Mouse (Mus musculus) kidney, postnatal 36 days (tissue): ENCODE data around the gene Arhgef1.
A peak's percentile ranks its signal among the peaks of the same experiment; 100 is the strongest.

Experiments
- DNase-seq, 2 experiments: peaks; one replicate each; pipeline ENCODE4 v3.0.0; 2021 to 2022; ENCODE audit warnings: mixed read lengths in 2 of 2

Arhgef1 gene

DNA sequence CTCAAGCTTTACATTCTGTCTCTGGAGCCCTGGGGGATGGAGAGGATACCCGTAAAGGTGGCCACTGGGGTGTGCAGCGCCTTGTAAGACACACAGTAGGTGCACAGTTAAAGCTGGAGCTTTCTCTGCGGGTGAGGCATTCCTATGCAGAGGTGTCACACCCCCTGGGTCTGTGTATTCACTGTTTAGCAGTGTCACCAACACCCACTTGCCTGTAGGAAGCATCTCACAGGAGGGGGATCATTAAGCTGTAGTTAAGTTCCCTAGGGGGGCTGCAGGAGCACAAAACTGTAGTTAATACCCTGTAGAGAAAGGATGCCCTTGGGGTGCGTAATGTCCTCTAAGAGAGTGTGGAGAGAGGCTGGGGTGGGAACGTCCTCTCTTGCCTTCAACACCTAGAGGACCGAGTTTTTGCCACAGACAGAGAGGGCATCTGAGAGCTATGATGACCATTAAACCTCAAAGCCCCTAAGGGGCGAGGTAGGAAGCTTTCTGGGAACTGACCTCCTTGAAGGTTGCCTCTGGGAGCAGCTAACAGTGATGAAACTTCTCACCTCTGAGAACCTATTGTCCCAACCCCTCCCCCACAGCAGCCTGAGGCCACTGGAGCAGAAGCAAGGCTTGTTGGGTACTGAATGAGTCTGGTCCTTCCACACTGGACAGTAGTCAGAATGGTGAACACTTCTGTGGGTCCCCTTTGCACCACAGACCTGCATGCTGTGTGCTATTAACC is 44.8 kb downstream of the Arhgef1 start:
- DNase-seq, result no peak

DNA sequence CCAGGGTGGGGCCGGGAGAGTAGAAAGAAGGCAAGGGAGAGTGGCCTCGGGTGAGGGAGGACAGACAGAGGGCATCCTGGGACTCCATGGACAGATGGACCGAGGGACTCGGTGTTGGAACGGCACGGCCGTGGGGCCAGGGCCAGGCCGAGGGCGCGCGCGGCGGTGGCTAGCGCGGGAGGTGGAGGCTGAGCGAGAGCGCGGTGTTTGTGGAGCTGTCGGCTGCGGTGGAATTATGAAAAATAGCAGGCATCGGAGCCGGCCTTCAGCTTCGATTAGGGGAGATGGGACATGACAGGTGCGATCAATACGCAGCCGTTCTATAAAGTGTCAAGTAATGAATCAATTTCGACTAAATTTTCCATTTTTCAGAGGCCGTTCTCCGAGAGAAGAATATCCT is 46.1 kb downstream of the Arhgef1 start:
- DNase-seq, result no peak

DNA sequence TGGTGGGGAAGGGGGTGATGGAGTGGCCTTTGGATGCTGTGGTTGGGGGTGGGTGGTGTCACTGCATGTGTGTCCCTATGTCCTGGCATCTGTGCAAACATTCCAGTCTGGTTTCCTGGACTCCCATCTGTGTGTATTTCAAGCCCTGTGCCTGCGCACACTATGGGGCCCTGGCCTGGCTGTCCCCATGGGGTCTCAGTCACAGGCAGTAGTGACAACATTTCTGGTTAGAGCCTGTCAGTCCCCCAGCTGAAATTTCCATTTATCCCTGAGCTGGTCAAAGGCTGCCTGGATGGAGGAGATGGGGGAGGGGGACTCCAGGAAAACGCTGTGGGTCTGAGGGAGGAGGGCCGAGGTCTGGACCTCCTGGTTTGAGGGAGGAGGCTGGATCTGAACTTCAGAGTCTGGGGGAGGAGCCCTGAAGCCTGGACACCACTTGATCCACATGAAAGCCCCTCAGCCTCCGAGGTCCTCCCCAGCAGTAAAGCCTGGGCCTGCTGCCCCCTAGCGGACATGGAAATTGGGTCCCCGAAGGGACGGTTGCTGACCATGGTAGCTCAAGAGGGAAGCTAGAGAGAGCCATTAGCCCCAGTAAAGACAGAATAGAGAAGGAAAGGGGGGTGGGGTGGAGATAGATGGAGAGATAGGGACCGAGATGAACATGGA is 47.4 kb downstream of the Arhgef1 start:
- DNase-seq, result peak; percentile 56 to 87

DNA sequence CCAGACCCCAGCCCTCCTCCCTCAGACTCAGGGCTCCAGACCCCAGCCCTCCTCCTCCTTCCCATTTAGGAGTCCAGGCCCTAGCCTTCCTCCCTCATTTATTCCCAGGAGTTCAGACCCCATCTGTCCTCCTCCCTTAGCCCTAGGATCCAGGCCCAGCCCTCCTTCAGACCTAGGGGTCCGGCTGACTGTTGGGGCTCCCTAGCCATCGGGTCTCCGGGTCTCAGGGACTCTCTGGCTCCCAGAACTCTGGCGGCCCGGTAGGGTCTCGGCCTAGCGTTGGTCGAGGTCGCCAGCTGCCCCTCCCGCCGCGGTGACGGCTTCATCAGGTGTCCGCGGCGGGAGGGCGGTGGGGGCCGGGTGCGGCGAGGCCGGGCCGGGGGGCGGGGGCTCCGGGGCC is 51.3 kb downstream of the Arhgef1 start:
- no peak for DNase-seq

DNA sequence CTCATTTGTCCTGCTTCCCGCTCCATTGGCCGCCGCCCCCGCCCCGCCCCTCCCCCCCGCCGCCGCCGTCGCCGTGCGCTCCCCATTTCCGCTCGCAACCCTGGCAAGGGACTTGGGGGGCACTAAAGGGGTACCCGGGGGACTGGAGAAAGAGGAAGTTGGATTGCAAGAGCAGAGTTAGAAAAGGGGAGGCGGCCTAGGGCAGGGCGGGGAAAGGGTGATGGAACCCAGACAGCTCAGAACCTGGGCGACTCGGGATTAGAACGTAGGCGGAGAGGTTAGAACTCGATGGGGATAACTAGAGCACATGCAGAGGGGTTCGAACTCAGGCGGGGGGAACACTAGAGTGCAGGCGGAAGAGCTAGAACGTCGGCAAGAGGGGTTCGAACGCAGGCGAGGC is 51.7 kb downstream of the Arhgef1 start:
- DNase-seq, result no peak

DNA sequence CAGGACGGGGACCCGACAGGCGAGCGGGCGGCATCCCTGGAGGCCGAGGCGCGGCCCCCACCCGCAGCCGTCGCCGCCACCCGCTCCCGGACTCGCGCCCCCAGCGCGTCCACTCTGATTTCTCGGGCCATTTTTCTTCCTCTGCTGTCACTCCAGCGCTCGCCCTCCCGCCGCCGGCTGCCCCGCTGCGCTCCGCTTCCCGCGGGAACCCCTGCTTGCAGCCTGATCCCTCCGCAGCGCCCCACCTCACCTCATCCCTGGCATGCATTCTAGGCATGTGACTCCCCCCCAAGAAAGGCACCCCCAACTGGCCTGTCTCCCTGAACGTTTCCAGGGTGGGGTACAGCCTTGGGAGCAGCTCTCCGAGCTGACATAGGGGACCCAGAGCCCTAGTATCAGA is 52.5 kb downstream of the Arhgef1 start:
- no peak for DNase-seq

DNA sequence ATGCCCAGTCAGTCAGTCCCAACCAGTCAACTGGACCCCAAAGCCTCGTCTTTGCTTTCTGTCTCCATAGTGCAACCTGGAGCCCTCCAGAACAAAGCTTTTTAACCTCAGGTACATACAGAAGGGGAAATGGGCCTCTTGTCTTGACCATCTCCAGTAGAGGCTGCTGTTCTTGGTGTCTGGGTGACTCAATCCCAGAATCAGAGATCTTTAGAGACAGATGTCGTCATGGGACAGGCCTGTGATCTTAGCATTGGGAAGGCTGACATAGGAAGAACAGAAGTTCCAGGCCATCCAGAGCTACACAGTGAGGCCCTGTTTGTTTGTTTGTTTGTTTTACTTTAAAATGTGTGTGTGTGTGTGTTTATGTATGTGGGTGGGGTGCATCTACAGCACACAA is 61.6 kb downstream of the Arhgef1 start:
- no peak for DNase-seq

DNA sequence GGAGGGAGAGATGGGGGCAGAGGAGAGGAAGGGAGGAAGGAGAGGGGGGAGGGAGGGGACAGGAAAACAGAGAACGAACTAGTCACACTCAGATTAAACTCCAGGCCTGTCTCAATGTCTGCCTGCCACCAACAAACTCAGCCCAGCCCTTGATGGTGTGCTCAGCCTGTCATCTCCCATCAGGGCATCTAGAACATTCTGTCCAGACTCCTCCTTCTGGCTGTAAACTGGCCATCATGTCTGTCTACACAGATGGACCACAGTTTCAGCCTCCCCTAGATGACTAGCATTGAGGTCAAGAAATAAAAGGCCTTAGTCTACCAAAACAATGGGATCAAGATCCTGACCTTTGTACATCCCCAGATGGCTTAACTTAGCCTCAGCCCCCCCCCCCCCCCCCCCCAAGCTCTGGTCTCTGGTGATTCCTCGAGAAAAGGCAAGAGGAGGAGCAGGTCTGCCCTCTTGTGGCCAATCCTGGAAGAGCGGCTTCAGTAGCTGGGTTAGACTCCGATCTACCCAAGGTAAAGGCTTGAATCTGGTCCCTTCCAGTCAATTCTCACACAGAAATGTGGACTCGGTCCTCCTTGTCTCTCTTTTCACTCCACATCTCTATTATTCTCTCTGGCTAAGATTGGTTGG is 62.3 kb downstream of the Arhgef1 start:
- peak; percentile 78 to 92 for DNase-seq

DNA sequence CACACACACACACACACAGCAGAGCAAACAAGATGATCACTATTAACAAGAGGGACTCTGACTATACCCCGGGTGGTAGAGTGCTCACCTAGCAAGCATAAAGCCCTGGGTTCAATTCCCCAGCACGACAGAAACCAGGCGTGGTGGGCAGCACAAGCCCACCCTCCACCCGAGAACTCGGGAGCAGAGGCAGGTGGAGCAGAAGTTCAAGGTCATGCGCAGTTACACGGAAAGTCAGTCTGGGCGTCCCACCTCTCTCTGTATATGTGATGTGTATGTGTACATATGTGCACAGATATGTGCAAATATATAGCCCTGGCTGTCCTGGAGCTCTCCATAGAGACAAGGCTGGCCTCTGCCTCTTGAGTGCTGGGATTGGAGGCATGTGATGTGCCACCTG is 65.3 kb downstream of the Arhgef1 start:
- no peak for DNase-seq

DNA sequence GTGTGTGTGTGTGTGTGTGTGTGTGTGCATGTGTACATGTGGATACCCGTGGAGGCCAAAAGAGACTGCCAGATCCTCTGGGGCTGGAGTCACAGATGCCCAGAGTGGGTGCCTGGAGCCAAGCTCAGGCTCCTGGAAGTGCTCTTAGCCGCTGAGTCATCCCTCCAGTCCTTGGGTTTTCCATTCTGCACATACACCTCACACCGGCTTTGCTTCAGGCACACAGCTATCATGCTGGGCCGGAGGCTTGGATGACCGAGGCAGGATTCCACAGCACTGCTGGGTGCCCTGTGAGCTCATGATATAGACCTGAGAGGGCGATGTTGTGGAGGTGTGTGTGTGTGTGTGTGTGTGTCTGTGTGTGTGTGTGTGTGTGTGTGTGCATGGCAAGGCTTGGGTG is 65.8 kb downstream of the Arhgef1 start:
- no peak for DNase-seq

DNA sequence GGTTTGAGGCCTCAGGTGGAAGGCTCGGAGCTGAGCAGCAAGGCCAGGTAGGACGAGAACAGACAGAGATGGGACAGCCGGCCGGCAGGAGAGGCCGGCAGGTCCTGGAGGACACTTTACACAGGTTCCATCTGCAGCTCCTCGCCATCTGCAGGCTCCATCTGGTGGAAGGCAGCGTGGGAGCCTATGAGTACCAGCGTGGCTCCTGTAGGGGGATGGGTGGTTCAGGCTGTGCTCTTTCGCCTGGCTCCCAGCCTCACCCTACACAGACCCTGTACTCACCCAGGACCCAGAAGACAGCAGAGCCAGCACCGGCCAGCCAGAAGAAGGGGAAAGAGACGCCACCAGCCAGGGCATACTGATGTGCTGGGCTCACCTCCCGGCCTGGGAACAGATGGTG is 67.1 kb downstream of the Arhgef1 start:
- no peak for DNase-seq

DNA sequence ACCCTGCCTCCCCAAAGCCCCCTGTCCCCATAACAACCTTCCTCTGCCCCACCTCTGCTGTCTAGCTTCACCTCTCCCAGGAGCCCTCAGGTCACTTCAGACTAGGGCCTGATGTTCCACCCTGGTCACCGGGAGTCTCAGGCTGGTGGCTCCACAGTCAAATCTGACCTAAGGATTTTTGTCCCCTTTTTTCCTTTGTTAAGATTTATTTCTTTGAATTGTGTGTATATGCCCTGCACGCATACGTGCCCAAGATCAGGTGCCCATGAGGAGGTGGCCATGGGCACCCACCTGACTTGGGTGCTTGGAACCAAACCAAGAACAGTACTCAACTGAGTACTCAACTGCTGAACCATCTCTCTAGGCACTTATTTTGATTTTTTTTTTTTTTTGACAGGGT is 67.6 kb downstream of the Arhgef1 start:
- no peak for DNase-seq

DNA sequence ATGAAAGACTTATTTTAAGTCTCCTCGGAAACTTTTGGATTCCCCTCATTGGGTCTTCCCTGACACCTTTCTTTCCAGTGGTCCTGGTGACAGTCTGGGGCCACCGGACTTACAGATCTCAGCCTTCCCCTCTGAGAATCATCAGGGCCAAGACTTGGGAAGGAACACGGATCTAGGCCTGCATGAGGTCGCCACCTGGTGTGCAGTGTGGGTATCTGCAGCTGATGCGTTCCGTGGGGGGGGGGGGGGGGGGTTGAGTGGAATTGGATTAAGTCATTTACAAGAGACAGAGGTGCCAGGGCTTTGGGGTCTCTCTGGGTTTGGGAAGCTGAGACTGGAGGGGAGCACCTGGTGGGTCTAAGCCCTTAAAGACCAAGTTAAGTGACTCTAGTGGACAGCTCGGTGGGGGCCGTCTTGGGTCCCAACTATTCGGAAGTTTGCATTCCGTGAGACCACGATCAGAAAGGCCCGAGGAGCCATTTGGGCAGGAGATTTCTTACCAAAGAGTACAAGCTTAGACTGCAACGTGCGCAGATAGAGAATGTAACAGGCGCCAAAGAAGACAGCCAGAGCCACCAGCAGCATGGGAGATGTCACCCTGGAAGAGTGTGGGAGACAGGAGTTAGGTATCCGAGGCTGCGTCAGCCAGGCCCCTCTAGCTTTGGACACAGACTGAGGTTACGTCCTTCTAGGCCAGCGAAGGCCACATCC is 68.7 kb downstream of the Arhgef1 start:
- peak; percentile 30 to 59 for DNase-seq

DNA sequence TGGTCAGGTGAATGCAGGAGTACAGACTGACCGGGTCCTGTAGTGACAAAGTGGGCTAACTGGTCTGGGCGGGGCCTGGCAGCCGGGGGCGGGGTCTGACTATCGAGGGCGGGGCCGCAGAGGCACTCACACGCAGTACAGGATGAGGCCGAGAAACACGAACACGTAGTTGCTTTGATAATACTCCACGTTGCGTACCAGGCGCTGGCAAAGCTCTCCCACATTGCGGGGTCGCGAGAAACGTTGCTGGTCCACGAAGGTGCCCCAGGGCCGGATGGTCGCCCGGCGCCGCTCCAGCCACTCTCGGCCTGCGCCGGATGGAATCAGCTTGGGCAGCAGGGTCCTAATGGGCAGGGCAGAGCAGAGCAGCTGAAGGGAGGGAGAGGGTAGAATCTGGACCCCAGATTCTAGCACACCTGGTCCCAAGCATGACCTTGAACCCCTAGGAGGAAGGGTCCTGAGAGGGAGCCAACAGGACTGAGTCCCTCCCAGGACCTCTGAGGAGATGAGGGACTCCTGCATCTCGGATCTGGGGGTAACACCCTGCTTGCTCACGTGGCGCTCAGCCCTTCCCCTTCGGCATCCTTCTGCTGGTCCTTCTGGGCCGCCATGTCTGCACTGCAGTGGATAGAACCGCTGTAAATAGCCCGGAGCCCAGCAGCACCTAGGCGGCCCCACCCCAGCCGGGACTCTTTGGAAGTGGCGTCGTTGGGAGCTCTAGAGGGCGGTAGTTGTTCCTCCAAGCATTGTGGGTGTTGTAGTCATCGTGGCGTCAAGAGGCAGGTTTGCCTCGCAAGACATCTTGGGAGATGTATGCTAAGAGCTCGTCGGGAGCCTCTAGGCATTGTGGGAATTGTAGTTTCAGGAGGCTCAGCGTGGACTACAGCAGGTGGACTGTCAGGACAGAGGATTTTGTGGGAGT is 69.5 kb downstream of the Arhgef1 start, which contains the start of gene Rabac1:
TSS of gene Rabac1 (minus strand) at position 783 of the 922 bp plus-strand sequence.
- DNase-seq, result peak; percentile 95 to 98

DNA sequence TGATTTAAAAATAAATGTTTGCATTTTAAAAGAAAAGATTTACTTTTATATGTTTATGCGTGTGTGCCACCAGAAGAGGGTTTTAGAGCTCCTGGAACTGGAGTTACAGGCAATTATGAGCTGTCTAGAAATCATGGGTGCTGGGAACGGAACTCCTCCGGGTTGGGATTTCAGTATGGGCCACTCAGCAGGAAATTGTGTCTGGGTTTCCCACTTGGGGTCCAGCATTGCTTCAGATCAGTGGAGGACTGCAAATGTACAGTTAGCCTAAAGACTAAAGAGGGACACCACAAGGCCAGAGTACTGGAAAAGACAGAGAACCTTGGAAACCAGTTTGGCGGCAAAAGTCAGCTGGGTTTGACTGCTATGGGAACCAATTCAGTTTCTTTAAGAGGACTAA is 70.5 kb downstream of the Arhgef1 start:
- DNase-seq, result no peak

DNA sequence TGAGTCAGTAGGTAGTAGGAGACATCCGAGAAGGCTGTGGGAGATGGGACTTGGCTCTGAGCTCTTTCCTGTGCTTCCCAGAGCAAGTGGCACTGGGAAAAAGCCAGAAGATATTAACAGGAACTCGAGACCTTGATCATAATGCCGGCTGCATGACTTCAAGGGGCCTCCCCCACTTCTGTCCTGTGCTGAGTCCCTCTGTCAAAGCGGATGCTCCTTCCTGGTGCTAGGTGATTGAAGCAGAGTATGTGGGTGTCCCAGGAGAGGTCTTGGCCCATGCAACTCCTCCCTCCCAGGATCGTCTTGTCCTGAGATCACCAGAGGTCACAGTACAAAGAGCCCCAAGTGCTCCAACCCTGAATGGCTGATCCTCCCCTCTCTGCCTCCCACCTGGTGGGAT is 71.2 kb downstream of the Arhgef1 start:
- no peak for DNase-seq

DNA sequence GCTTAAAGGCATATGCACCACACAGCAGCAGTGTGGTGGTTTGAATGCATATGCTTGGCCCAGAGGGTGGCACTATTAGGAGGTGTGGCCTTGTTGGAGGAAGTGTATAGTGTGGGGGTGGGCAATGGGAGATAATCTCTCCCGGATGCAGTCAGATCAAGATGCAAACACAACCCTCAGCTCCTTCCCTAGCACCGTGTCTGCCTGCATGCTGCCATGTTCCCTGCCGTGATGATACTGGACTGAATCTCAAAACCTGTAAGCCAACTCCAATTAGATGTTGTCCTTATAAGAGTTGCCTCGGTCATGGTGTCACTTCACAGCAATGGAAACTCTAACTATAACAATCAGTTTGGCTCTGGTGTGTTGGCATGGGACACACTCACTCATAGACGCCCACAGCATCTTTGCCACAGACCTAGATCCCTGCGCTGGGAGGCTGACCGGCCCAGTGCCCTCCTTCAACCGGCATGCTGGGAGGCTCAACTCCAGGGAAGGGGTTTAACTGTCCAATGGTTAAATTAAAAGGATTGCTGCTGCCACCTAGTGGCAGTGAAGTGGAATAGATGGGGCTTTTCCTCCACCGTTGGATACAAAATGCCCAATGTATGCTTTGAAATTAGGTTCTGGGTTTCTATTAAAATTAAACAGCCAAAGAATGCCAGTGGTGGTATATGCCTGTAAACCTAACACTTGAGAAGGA is 72.3 kb downstream of the Arhgef1 start:
- peak; percentile 32 to 56 for DNase-seq
